Mouse (Mus musculus) liver, embryonic 14.5 days (tissue): ENCODE measurements around the gene Gm12830. TPM values are rescaled to one million over a fixed set of nuclear protein-coding genes. Genes with fewer than 3 reads are reported as not detected.

ENCODE experiments used
- ATAC-seq: fragments of 200-750 bp; cut with Nextera tagmentation; 2 replicates; pipeline ENCODE4 v1.8.0; 2017; ENCODE audit warnings: moderate number of reproducible peaks, mild to moderate bottlenecking, moderate library complexity; ENCODE audit not compliant: insufficient read depth
- DNase-seq, 3 experiments: peaks; one replicate each; pipeline ENCODE4 v3.0.0-alpha.2; 2012 to 2013; ENCODE audit warnings: low read depth in 3 of 3, low spot score in 3 of 3
- H3K27ac ChIP-seq: fragments of 300-500 bp; sonication (generic); 2 replicates; pipeline ENCODE4 v1.5.1; 2014; ENCODE audit warnings: moderate library complexity, mild to moderate bottlenecking, control low read depth, inconsistent platforms
- H3K27me3 ChIP-seq: fragments of 300-500 bp; sonication (generic); 2 replicates; pipeline ENCODE4 v1.6.1; 2014; ENCODE audit warnings: mild to moderate bottlenecking, low read length, moderate library complexity; ENCODE audit not compliant: control insufficient read depth, insufficient read depth
- H3K36me3 ChIP-seq: fragments of 300-500 bp; sonication (generic); replicated peaks from 2 replicates; pipeline ENCODE4 v1.6.1; 2014; ENCODE audit warnings: low read depth; ENCODE audit not compliant: control insufficient read depth, insufficient read depth
- H3K4me1 ChIP-seq, 2 experiments: fragments of 200-500 bp in 1 of 2; fragments of 300-500 bp in 1 of 2; sonication (generic) in 1 of 2; replicated peaks; 2 replicates each; pipeline ENCODE4 v1.6.1; 2012 to 2014; ENCODE audit warnings: antibody characterized with exemption in 1 of 2, inconsistent platforms in 1 of 2, low read length in 1 of 2; ENCODE audit not compliant: control insufficient read depth in 2 of 2, insufficient read depth in 2 of 2
- H3K4me2 ChIP-seq: fragments of 300-500 bp; sonication (generic); 2 replicates; pipeline ENCODE4 v1.6.1; 2014; ENCODE audit warnings: low read depth, mild to moderate bottlenecking, control low read depth, moderate library complexity
- H3K4me3 ChIP-seq, 2 experiments: fragments of 200-500 bp in 1 of 2; fragments of 300-500 bp in 1 of 2; sonication (generic) in 1 of 2; 2 replicates each; pipeline ENCODE4 v1.5.1; 2012 to 2014; ENCODE audit warnings: low read depth in 2 of 2, low read length in 2 of 2, mild to moderate bottlenecking in 2 of 2, control low read depth in 1 of 2, inconsistent platforms in 1 of 2, moderate library complexity in 1 of 2; ENCODE audit not compliant: insufficient read depth in 1 of 2
- H3K9ac ChIP-seq: fragments of 300-500 bp; sonication (generic); replicated peaks from 2 replicates; pipeline ENCODE4 v1.6.1; 2014; ENCODE audit warnings: mild to moderate bottlenecking, control low read depth, moderate library complexity
- H3K9me3 ChIP-seq: fragments of 300-500 bp; sonication (generic); 2 replicates; pipeline ENCODE4 v1.6.1; 2016; ENCODE audit warnings: low read length, mixed read lengths; ENCODE audit not compliant: control insufficient read depth
- CTCF ChIP-seq: IDR thresholded peaks from 2 replicates; pipeline ENCODE4 v1.5.1; 2016; ENCODE audit warnings: antibody characterized with exemption, low read depth, control low read depth
- EP300 ChIP-seq: IDR thresholded peaks from 2 replicates; pipeline ENCODE4 v1.6.1; 2016; ENCODE audit warnings: antibody characterized with exemption, low read depth
- WGBS: fragments of 180-500 bp; shearing (Covaris S2); extraction: QIAGEN DNeasy Blood & Tissue Kit; methylation state at CpG from one replicate; pipeline ENCODE4 v1.1.7; 2014; ENCODE audit not compliant: insufficient replicate concordance; 5-methylcytosine and 5-hydroxymethylcytosine counted together
- polyA plus RNA-seq, 2 experiments: library from polyadenylated mRNA; depleted of rRNA in 1 of 2; stranded (reverse) in 1 of 2; unstranded in 1 of 2; fragments of >200 nt; fragmentation: Nextera tagmentation in 1 of 2; extraction: Ambion mirVana in 1 of 2; gene quantifications; 2 replicates each; pipeline versions ENCODE4 v1.2.1 to v1.2.3; 2012 to 2014

The Gm12830 gene
- polyA plus RNA-seq (2012; rRNA removed) (not detected in 2 replicates), polyA plus RNA-seq (2014; fragmentation: Nextera tagmentation; extraction: Ambion mirVana) (not detected in 2 replicates)

DNA sequence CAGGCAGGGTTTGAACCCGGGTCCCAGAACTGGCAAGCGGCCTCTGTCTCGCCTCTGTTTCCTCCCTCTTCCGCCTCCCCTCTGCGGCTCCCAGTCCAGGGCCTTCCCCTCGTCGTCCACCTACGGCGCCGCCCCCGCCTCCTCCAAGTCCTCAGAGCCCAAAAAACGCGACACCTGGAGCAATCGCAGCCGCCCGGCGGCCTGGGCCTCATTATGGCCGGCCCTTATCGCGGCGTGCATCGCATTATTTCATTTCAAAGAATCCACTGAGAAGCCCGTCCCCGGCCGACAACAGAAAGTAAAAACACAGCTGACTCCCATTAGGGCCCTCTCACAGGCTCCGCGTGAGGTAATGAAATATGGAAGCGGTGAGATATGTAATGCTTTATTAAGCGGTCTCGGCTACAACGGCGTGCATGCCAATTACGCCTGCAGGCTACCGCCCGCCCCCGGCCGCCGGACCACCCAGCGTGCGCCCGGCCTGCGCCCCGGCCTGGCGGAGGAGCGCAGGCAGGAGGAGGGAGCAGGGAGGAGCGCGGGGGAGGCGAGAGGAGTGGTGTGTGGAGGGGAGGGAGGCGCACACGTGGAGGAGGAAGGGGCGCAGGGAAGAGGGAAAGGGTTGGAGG is at the start of gene Gm12830:
Gm12830 (plus strand) TSS at position 156 of the 626 bp plus-strand sequence.
- no peak within 1 kb of the TSS for H3K9ac ChIP-seq
- DNase-seq (peak in 1 of 3 experiments; percentile 0), ATAC-seq (no peak)
- H3K4me1 ChIP-seq, result no peaks in the 10 kb centered on the region
- H3K9me3 ChIP-seq, result no peaks in the 10 kb centered on the region
- H3K36me3 ChIP-seq, result no peaks in the 10 kb centered on the region
- peaks cover 11% of the 10 kb centered on the region for H3K27me3 ChIP-seq
- H3K27ac ChIP-seq, result no peak within 1 kb of the TSS
- no peak for TF ChIP-seq CTCF
- TF ChIP-seq EP300, result no peak
- 3% methylated on average over 51 of the region's 51 CpGs for WGBS
- H3K4me2 ChIP-seq, result peak within 1 kb of the TSS; percentile 36
- H3K4me3 ChIP-seq, result peak within 1 kb of the TSS; percentile 25 to 29

DNA sequence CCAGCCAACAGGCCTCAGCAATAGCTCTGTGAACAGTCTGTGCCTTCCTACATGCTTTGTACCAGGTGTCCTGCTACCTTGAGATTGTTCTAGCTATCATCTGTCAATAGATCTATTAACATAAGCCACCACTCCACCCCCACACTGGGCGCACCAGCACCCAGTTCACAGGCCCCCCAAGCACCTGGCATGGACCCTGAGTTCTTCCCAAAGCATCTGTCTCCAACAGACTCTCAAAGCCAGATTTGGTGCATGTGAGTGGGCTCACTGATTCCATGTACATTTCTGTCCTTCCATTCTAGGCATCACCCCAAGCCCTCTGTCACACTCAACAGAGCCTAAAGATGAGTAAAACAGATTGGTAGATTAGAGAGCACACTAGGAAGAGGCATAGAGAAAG is 48.2 kb upstream of the Gm12830 start:
- Histone ChIP-seq H3K27me3 (no peaks in the 10 kb centered on the region), H3K4me1 (no peaks in the 10 kb centered on the region), H3K27ac (no peak overlapping the region), H3K4me2 (no peak overlapping the region), H3K9me3 (no peaks in the 10 kb centered on the region), H3K9ac (no peak overlapping the region), H3K36me3 (no peaks in the 10 kb centered on the region), H3K4me3 (no peak overlapping the region)
- TF ChIP-seq CTCF, result no peak
- no peak for TF ChIP-seq EP300
- 61% methylated on average over 1 of the region's 1 CpGs for WGBS
- ATAC-seq, result no peak
- no peak for DNase-seq

DNA sequence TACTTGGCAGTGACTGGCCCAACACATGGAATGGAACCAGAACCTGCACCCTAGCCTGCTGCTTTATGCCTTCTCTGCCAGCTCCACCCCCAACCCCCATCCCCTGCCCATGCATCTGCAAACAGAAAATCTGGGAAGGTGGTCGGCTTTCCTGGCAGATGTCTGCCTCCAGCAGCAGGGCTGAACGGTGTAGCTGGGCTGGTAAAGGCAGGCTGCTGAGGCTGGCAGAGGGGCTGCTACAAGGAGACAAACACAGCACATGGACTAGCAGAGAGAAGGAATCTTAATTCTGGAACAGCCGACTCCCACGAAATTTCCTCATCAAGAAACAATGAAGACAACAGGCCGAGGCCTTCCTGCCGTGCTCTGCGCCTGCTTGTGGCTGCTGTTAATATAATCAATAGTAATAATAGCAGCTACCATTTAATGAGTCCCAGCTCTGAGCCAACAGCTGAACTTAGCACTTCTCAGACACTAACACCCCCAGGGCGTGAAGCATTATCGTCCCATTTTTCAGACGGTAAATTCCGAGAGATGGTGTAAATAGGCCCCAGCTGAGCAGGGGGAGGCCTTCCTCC is 43.8 kb upstream of the Gm12830 start:
- Histone ChIP-seq H3K9ac (no peak overlapping the region), H3K4me2 (no peak overlapping the region), H3K9me3 (no peaks in the 10 kb centered on the region), H3K27ac (no peak overlapping the region), H3K27me3 (no peaks in the 10 kb centered on the region), H3K36me3 (no peaks in the 10 kb centered on the region), H3K4me1 (no peaks in the 10 kb centered on the region; a peak in 1 of 4 replicates), H3K4me3 (no peak overlapping the region)
- DNase-seq (no peak), ATAC-seq (no peak)
- WGBS, result 68% methylated on average over 11 of the region's 11 CpGs
- no peak for TF ChIP-seq CTCF
- TF ChIP-seq EP300, result no peak

DNA sequence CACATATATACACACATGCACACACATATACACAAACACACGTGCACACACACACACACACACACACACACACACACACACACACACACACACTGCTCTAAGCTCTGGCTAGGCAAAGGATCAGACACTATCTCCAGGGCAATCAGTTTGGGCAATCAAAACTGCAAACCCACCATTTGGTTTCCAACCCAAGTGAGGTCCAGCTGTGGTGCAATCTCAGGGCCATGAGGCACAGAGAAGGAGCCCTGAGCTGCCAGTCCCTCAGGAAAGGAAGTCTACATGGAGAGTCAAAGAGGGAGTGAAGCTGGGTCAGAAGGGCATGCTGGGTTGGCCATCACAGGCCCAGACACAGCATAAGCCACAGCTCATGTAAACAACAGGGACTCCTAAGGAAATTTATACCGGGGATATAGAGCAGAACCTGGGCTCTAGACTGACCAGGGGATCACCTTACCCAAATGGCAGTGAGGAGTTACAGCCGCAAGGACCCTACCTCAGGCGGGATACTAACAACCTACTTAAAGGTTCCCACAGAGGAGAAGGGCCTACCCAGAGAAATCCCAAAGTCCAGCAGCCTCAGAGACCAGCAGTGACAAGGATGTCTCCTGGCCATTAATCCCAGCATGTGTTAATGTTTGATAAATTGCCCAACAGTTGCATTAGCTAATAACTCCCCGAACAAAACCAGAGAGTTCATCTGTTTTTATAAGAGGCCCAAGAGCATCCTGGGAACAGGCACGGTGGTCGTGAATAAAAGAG is 42.6 kb upstream of the Gm12830 start:
- no peaks in the 10 kb centered on the region for H3K36me3 ChIP-seq
- H3K4me3 ChIP-seq, result no peak overlapping the region
- 60% methylated on average over 7 of the region's 7 CpGs for WGBS
- DNase-seq, result no peak
- no peaks in the 10 kb centered on the region for H3K9me3 ChIP-seq
- no peaks in the 10 kb centered on the region; a peak in 1 of 4 replicates for H3K4me1 ChIP-seq
- H3K4me2 ChIP-seq, result no peak overlapping the region
- TF ChIP-seq EP300 (no peak), CTCF (no peak)
- H3K27ac ChIP-seq, result no peak overlapping the region
- ATAC-seq, result no peak
- H3K27me3 ChIP-seq, result no peaks in the 10 kb centered on the region
- no peak overlapping the region for H3K9ac ChIP-seq

DNA sequence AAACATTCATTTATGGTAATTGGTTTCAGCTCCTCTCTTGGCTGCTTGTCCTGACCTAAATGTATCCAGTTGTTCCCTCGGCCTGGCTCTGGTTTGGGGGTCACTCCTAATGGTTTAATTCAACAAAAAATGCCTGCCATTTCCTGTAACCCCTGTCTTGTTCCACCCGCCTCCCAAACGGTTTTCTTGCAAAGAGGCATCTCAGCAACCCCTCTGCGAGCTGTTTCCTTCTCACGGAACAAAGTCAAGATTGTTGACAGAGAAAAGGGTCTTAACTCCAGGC is 42.1 kb upstream of the Gm12830 start:
- Histone ChIP-seq H3K4me2 (no peak overlapping the region), H3K4me3 (no peak overlapping the region), H3K27me3 (no peaks in the 10 kb centered on the region), H3K9me3 (no peaks in the 10 kb centered on the region), H3K4me1 (no peaks in the 10 kb centered on the region; a peak in 1 of 4 replicates), H3K9ac (no peak overlapping the region), H3K36me3 (no peaks in the 10 kb centered on the region), H3K27ac (no peak overlapping the region)
- 33% methylated on average over 5 of the region's 5 CpGs for WGBS
- no peak for ATAC-seq
- DNase-seq, result no peak
- TF ChIP-seq EP300 (no peak), CTCF (no peak)
